In genomic region chr9:56133970-56134369, GRCm38 (mm10) we compare ENCODE assay signal across 15 mouse cellular contexts.
"Had no signal": no experiment of that assay in that cellular context is flagged by ENCODE, and none has a peak within 500 bp of the region (broad histone marks: within the 10 kb centered on the region; RNA-seq: fewer than 3 reads in every experiment).

No protein-coding gene starts in this region.

- H3K27me3 ChIP-seq: limb, embryonic 12.5 days; neural tube, embryonic 12.5 days had no signal

- H3K4me3 ChIP-seq: limb, embryonic 12.5 days; midbrain, embryonic 10.5 days; neural tube, embryonic 12.5 days had no signal

- H3K4me1 ChIP-seq: limb, embryonic 12.5 days; midbrain, embryonic 10.5 days; neural tube, embryonic 12.5 days had no signal

- DNase-seq: kidney, postnatal 36 days; layer of hippocampus, adult 9-11 months; layer of hippocampus, postnatal 36 days; lung, adult 18-20 months; lung, postnatal 10 days; lung, postnatal 4 days; midbrain, embryonic 14.5 days; spleen, adult 18-20 months; thymus, adult 2 months; thymus, postnatal 25 days had no signal

- H3K4me2 ChIP-seq: limb, embryonic 12.5 days; neural tube, embryonic 12.5 days had no signal

- H3K27ac ChIP-seq: kidney, postnatal 0 days; limb, embryonic 12.5 days; liver, embryonic 14.5 days; midbrain, embryonic 10.5 days; neural tube, embryonic 12.5 days had no signal

- H3K9ac ChIP-seq: limb, embryonic 12.5 days; liver, embryonic 14.5 days; neural tube, embryonic 12.5 days had no signal

- H3K9me3 ChIP-seq: limb, embryonic 12.5 days; midbrain, embryonic 10.5 days; neural tube, embryonic 12.5 days had no signal
